Mouse (Mus musculus) cerebellum, adult 2 months (tissue): ENCODE measurements at regions not wholly inside any gene's neighbourhood (a gene's known extent, or its start where the extent isn't known, plus 50 kb on each side); places are given as distances from the start of the nearest gene placed in this dataset.

Experiments used
- CTCF ChIP-seq: fragments of 200-500 bp; IDR thresholded peaks from 2 replicates; pipeline ENCODE4 v1.5.1; 2011; ENCODE audit warnings: low read depth, mild to moderate bottlenecking, control low read depth, low read length, moderate library complexity, borderline replicate concordance; ENCODE audit not compliant: insufficient read depth
- POLR2A ChIP-seq: fragments of 200-500 bp; IDR thresholded peaks from 2 replicates; pipeline ENCODE4 v1.6.1; 2011; ENCODE audit warnings: low read length, control low read depth, borderline replicate concordance; ENCODE audit not compliant: insufficient read depth

DNA sequence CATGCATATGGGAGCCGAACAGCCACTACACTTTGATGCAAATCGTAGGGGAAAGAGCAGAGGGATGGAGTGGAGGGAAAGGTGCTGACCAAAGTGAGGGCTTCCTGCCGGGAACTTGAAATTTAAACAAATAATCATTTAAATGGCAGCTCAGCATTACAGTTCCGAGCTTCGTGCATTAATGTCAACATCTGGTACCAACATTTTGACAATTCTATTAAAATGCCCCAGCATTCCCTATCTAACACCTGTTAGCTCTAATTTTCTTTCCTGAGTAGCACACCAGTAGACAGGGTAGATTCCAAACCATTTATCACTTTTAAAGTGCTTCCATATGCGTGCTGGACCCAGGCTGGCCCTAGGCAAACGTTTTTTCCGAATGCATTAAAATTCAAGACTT, 178.1 kb downstream of the Emx2 start:
- TF ChIP-seq CTCF, result no peak
- no peak for TF ChIP-seq POLR2A
